Mouse (Mus musculus) testis, adult 2 months (tissue): Measurements from ENCODE around the gene Nt5c. TPM values are rescaled to one million over a fixed set of nuclear protein-coding genes. Genes with fewer than 3 reads are reported as not detected.
"Not testable (repeated sequence)": the region's sequence is repeated elsewhere in the genome, so short reads cannot be mapped to it uniquely, and the experiment has no call there.

Source experiments
- H3K27ac ChIP-seq: fragments of 200-500 bp; 2 replicates; pipeline ENCODE4 v1.5.1; 2012; ENCODE audit warnings: low read depth, low read length; ENCODE audit not compliant: control insufficient read depth, insufficient read depth
- H3K27me3 ChIP-seq: fragments of 200-500 bp; 2 replicates; pipeline ENCODE4 v1.6.1; 2012; ENCODE audit warnings: mild to moderate bottlenecking, low read length, moderate library complexity; ENCODE audit not compliant: control insufficient read depth, insufficient read depth
- H3K36me3 ChIP-seq: fragments of 200-500 bp; 2 replicates; pipeline ENCODE4 v1.6.1; 2012; ENCODE audit warnings: mild to moderate bottlenecking, low read length; ENCODE audit not compliant: control insufficient read depth, insufficient read depth
- H3K4me1 ChIP-seq: fragments of 200-500 bp; 2 replicates; pipeline ENCODE4 v1.6.1; 2012; ENCODE audit warnings: low read length; ENCODE audit not compliant: control insufficient read depth, insufficient read depth
- H3K4me3 ChIP-seq: fragments of 200-500 bp; 2 replicates; pipeline ENCODE4 v1.5.1; 2012; ENCODE audit warnings: low read depth, mild to moderate bottlenecking, low read length, moderate library complexity, mixed read lengths; ENCODE audit not compliant: control insufficient read depth
- CTCF ChIP-seq: fragments of 200-500 bp; IDR thresholded peaks from 2 replicates; pipeline ENCODE4 v1.5.1; 2012; ENCODE audit warnings: low read depth, mild to moderate bottlenecking, inconsistent platforms, low read length, moderate library complexity; ENCODE audit not compliant: control insufficient read depth, insufficient read depth, insufficient replicate concordance
- POLR2A ChIP-seq: fragments of 200-500 bp; IDR thresholded peaks from 2 replicates; pipeline ENCODE4 v1.6.1; 2012; ENCODE audit warnings: low read depth, mild to moderate bottlenecking, inconsistent platforms, low read length, moderate library complexity; ENCODE audit not compliant: control insufficient read depth
- polyA plus RNA-seq: library from polyadenylated mRNA; depleted of rRNA; stranded (reverse); fragments of >200 nt; gene quantifications from 2 replicates; pipeline ENCODE4 v1.2.3, GENCODE M21; 2012

Gene Nt5c
- polyA plus RNA-seq, 1 experiment, result 34.0 TPM

DNA sequence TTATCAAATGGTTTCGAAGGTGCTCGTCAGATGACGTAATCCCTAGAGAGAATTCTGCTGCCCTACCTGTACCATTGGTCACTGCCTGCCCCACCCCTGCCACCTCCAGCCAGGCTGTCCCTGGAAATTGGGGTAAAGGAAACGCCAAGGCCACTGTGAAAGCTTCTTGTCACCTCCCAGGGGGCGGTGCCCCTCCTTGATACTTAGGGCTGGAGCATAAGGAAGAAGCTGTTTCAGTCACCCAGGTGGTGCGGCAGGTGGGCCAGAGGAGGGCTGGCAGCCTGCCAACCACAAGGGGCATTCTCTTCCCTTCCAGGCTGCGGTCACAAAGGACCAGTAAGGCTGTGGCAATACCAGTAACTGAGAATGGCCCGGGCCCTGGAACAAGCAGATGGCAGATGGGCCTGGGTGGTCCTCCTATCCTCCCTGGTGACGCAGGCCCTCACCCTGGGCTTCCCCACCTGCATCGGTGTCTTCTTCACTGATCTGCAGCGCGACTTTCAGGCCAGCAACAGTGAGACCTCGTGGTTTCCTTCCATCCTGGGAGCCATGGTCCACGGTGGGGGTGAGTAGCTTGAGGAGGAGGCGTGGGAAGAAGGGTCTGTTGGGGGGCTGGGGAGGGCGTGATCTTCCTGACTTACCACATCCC lies 29.3 kb downstream of the Nt5c start, which contains the start of gene Slc16a5:
TSS of gene Slc16a5 (plus strand) at position 232 of the 649 bp plus-strand sequence.
- Histone ChIP-seq H3K27ac (no peak within 1 kb of the TSS), H3K4me3 (no peak within 1 kb of the TSS)
- TF ChIP-seq CTCF, result no peak
- TF ChIP-seq POLR2A, result no peak

GRCm38 (mm10) chr11:115461846-115462242 lies 29.8 kb downstream of the Nt5c start:
- TF ChIP-seq CTCF (no peak), POLR2A (no peak)
- Histone ChIP-seq H3K36me3 (no peaks in the 10 kb centered on the region), H3K27ac (no peak overlapping the region), H3K4me1 (no peaks in the 10 kb centered on the region), H3K4me3 (no peak overlapping the region), H3K27me3 (no peaks in the 10 kb centered on the region)

More for the DNA sequence above, 29.3 kb downstream of the Nt5c start, which contains the start of gene Slc16a5:
- no peaks in the 10 kb centered on the region for H3K36me3 ChIP-seq
- H3K27me3 ChIP-seq, result no peaks in the 10 kb centered on the region
- H3K4me1 ChIP-seq, result no peaks in the 10 kb centered on the region

- H3K27me3 ChIP-seq, result no peaks in the 10 kb centered on the region
- no peaks in the 10 kb centered on the region for H3K4me1 ChIP-seq
- H3K4me3 ChIP-seq, result no peak overlapping the region
- no peaks in the 10 kb centered on the region for H3K36me3 ChIP-seq
- TF ChIP-seq CTCF (no peak), POLR2A (no peak)
- no peak overlapping the region for H3K27ac ChIP-seq
These were observed 30.7 kb downstream of the Nt5c start for GRCm38 (mm10) chr11:115460976-115461375.

GRCm38 (mm10) chr11:115457405-115457804 lies 34.3 kb downstream of the Nt5c start:
- H3K4me3 ChIP-seq, result no peak overlapping the region
- no peak overlapping the region for H3K27ac ChIP-seq
- TF ChIP-seq CTCF (no peak), POLR2A (no peak)
- H3K27me3 ChIP-seq, result no peaks in the 10 kb centered on the region
- no peaks in the 10 kb centered on the region; the same call in 1 of the 2 replicates for H3K4me1 ChIP-seq
- H3K36me3 ChIP-seq, result no peaks in the 10 kb centered on the region

DNA sequence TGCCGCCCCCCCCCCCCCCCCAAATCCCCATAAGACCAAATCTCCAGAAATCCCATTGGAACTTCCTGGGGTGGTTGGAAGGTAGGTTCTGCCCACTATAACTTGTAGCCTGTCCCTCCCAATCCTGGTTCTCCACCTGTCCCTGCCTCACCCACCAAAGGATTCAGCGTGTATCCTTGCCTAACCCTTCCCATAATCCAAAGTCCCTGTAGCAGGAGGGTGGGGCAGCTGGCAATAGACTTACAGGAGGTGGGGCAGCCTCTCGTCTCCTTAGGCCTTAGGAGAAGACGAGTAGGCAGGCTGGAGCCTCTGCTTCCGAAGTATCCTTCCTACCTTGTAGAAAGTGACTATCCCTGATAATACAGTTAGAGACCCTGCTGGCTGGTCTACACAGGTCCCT lies 35.5 kb downstream of the Nt5c start:
- Histone ChIP-seq H3K27ac (no peak overlapping the region), H3K4me1 (no peaks in the 10 kb centered on the region; the same call in 1 of the 2 replicates), H3K36me3 (no peaks in the 10 kb centered on the region), H3K27me3 (no peaks in the 10 kb centered on the region), H3K4me3 (no peak overlapping the region)
- TF ChIP-seq POLR2A (no peak), CTCF (no peak)

GRCm38 (mm10) chr11:115455619-115456018 lies 36.0 kb downstream of the Nt5c start:
- H3K4me1 ChIP-seq, result no peaks in the 10 kb centered on the region; the same call in none of the 2 replicates
- TF ChIP-seq POLR2A (no peak), CTCF (peak; percentile 88; the same call in 1 of the 2 replicates)
- no peaks in the 10 kb centered on the region for H3K27me3 ChIP-seq
- peak overlapping the region; percentile 47 for H3K4me3 ChIP-seq
- no peak overlapping the region for H3K27ac ChIP-seq
- no peaks in the 10 kb centered on the region for H3K36me3 ChIP-seq

GRCm38 (mm10) chr11:115454822-115455221 lies 36.8 kb downstream of the Nt5c start:
- not testable (repeated sequence) for H3K36me3 ChIP-seq, H3K27ac ChIP-seq, H3K4me3 ChIP-seq, H3K4me1 ChIP-seq, H3K27me3 ChIP-seq

DNA sequence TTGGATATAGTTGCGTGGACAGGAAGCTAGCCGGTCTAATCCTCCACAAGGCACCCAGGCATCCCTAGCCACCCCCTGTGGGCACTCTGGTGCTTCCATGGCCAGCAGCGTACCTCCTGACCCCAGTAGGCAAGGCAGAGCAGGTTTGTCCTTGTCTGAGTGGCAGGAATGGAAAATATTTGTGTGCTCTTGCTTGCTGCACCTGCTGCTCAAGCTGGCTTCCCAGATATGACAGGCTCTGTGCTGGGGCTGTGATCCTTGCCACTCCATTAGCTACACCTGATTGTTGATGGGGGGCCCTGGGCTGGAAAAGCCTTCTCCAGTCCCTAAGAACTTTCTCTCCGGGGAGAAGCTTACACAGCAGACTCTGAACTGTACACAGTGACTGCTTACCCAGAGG lies 38.4 kb downstream of the Nt5c start:
- Histone ChIP-seq H3K27me3 (no peaks in the 10 kb centered on the region), H3K4me1 (peaks cover 2% of the 10 kb centered on the region), H3K27ac (no peak overlapping the region), H3K36me3 (no peaks in the 10 kb centered on the region), H3K4me3 (no peak overlapping the region)
- no peak for TF ChIP-seq POLR2A
- no peak for TF ChIP-seq CTCF
